Mouse (Mus musculus): ENCODE results near the gene Hes5.

Hes5 gene

DNA sequence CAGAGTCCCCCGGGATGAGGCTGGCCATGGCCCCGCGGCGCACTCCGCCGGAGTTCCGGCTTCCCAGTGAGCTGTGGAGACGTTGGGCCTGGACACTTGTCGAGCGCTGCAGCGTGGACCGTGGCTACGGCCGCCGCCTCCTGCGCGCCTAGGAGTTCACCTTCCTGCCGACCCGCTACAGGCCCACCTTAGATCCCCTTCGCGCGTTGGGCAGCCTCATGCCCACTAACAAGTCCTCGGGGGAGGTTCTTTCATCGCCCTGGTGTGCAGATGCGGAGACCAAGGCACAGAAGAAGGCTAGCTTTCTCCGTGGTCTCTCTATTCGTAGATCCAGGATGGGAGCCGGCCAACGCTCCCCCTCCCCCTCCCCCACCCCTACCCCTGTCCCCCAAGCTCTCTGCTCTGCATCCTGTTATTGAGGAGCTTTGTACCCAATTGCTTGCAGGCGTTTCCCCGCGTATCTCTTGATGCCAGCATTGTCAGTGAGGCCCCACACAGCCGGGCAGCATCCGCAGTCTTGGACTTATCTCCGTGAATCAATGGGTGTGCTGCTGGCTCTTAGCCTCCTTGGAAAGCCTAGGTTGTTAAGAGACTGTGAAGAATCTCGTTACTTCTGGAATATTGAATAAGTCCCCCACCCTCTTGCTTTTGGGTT lies 4.0 kb downstream of the Hes5 start:
- in situ Hi-C loops (cut with MboI, MseI), result no loop called here

DNA sequence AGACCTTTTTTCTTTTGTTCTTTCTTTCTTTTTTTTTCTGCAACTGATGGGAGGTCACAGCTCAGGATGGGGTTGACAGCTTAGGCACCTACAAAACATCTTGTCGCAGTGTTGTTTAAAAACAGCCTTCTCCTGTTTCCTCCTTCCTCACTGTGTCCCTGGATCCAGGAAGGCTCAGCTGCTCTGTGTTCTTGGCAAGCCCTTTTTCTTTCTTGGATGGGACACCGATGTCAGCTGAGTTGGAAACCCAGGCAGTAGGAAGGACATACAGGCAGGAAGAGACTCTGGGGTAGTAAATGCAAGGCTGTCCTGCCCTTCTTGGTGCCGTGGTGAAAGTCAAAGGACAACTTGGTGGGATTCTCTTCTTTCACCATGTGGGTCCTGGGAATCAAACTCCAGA lies 5.1 kb downstream of the Hes5 start:
- in situ Hi-C loops (cut with MboI, MseI), result no loop called here

DNA sequence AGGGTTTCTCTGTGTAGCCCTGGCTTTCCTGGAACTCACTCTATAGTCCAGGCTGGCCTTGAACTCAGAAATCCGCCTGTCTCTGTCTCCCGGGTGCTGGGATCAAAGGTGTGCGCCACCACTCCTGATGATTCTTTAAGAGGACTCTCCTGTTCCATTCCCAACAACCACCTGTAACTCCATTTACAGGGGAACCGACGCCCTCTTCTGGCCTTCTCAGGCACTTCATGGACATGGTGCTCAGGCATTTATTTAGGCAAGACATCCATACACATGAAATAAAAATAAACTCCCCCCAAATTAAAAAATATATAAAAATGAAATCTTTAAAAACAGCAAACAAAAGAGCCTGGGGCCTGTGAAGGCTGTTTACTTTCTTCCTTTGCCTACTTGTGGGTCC lies 6.5 kb downstream of the Hes5 start:
- in situ Hi-C loops (cut with MboI, MseI), result no loop called here

DNA sequence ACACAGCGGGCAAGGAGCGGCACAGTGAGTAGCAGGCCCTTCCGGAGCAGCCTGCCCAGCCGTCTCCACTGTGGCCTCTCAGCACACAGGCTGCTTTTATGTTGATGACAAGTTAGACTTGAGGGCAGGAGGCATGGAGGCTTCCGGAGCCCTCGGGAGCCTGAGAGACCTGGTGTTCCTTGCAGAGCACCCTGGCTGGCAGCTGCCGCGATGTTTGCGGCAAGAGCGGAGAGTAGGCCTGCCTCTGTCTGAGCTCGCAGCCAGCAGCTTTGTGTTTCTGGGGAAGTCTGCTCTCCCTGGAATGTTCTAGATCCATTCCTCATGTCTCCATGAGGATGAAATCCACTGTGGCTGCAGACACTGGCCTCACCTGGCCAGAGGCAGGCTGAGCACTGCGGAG lies 11.8 kb downstream of the Hes5 start:
- in situ Hi-C loops (cut with MboI, MseI), result no loop called here

DNA sequence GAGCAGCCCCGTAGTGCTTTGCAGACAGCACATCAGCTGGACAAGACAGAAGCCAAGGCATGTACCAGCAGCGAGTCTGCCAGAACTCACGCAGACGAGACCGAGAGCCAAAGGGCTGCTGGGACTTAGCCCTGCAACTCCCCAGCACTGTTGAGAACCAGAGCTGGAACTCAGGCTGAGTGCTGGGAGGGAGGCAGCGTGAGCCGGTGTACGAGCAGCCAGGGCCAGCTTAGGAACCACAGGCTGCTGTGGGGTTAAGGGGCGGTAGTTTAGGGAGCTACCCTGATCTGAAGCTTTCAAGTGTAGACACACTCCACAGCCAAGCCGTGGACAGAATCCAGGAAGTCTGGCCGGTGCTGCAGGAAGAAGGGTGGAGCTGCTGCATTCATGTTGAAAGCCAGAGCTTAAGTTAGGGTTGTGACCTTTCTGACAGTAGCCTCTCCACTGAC lies 13.5 kb downstream of the Hes5 start:
- in situ Hi-C loops (cut with MboI, MseI), result no loop called here

DNA sequence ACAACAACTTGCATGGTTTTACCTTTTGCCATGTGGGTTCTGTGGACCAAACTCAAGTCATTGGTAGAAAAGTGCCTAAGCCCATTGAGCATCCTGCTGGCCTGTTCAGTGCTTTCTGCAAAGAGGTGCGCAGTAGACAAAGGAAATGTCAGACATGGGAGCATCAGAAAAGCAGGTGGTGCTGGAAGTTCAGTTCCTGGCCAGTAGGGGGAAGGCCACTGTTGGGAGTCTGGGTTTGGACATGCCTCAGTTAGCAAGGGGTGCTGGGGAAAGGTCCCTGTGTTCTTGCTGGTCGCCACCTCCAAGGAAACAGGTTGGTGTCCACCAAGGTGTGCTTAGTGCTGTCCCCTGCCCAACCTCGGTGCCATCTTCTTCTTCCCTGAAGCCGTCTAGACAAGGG lies 19.4 kb downstream of the Hes5 start:
- in situ Hi-C loops (cut with MboI, MseI), result loop anchor here (5.0 to 10.0 kb wide), 2 partner anchors 85 to 98 kb away; partner anchors contain the start of gene Pex10

DNA sequence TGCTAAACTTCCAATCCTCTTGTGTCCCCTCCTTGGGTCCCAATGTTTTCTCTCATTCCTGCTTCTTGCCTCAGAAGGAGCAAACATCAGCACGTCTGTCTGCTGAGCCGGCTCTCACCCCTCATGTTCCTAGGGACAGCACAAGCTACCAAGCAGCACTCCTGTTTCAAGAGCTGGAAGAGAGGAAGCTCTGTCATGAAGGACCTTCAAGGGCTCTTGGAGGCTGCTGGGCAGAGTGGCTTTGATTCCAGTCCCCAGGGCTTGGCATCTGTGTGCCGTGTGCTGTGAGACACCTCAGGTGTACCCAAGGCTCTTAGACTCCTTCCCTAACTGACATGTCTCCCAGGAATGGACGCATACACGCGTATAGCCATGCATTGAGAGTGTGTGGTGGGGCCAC lies 20.4 kb downstream of the Hes5 start:
- in situ Hi-C loops (cut with MboI, MseI), result loop anchor here (5.0 to 10.0 kb wide), 2 partner anchors 84 to 99 kb away; partner anchors contain the start of gene Pex10

DNA sequence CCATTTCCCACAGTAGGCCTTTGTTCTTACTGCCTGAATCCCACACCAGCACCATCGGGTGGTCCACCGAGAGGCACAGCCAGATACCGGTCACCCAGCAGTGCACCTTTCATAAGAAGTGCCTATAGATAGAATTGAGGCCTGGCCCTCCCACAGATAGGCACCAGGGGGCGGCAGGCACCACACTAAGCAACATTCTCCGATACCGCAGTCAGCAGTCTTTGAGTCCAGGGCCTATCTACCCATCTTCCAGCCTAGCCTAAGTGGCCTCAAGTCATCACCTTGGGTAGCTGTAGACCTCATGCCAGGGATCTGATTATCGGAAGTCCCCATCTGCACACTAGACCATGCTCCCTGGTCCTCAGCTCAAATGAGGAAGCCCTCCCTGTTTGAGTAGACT lies 20.8 kb downstream of the Hes5 start:
- in situ Hi-C loops (cut with MboI, MseI), result loop anchor here (5.0 to 10.0 kb wide), 2 partner anchors 83 to 99 kb away; partner anchors contain the start of gene Pex10

DNA sequence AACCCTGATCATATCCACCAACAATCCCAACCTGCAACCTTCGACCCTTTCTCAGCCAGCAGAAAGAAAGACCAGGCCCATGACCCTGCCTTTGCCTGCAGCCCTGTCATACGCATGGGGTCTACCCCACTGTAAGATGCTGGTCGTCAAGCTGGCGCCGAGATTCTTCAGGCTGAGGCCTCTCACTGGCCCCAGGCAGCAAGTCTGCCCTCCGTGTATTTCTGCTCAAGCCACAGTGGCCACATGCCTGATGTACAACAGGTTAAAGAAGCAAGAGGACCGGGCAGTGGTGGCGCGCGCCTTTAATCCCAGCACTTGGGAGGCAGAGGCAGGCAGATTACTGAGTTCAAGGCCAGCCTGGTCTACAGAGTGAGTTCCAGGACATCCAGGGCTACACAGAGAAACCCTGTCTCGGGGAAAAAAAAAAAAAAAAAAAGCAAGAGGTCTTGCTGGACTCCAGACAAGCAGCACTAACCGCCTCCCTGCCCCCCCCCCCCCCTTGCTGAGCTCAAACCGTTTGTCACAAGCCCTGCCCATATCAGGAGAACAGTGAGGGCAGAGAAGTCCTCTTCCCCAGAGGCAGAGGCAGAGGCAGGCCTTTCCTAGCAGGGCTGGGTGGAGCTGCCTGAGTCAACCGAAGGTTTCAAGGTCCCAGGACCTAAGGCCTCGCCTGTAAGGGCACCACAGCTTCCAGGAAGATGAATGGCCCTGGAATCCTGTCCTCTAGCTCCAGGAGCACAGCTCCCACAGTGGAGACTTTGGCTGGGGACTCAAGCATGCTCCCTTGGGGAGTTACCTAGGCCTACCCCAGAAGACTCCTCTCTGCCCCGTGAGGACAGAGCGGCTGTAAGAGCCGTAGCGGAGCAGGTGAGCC lies 21.8 kb downstream of the Hes5 start:
- in situ Hi-C loops (cut with MboI, MseI), result loop anchor here (5.0 to 10.0 kb wide), 2 partner anchors 82 to 100 kb away; partner anchors contain the start of gene Pex10

DNA sequence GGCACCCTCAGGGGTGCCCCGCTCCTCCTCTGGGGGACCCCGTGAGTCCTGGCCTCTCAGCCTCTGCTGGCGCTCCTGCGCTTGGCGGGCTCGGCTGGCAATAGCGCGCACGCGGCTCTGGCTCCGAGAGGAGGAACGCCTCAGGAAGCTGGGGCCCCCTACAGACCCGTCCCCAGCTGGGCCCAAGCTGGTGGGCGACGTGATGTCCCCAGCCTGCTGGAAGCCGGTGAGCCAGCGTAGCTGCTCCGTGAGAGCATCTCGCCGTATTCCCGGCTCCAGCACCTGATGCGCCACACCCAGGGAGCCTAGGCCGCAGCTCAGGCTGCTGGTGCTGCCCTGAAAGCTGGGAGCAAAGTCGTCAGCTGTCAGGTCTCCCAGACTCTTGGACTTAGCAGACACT lies 23.0 kb downstream of the Hes5 start:
- in situ Hi-C loops (cut with MboI, MseI), result loop anchor here (5.0 to 10.0 kb wide), 2 partner anchors 81 to 101 kb away; partner anchors contain the start of gene Pex10

DNA sequence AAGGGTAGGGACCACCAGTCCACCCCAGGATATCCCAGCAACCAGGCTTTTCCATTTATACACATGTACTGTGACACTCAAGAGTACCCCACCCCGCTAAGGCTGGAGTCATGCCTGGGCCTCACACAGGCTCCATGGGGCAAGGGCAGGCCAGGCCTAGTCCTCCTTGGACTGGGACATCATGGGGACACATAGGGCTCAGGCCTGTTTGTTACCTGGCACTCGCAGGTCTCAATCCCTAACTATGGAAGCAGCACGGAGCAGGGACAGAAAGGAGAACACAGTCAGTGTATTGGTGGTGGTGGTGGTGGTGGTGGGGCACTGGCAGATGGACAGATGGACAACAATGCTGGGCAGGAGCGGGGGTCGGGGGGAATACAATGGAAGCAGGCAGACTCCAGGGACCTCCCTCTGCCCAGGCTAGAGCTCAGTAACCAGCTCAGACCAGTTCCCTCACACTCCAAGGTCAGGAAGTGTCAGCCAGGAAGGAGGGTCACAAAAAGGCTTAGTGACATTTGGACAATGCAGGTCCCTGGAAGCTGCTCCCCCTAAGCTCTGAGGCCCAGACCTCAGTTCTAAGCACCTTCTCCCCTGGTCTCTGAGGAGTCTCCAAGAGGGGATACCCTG lies 24.5 kb downstream of the Hes5 start:
- in situ Hi-C loops (cut with MboI, MseI), result loop anchor here (10.0 kb wide), 1 partner anchor 80 kb away; the partner anchor contains the start of gene Pex10

DNA sequence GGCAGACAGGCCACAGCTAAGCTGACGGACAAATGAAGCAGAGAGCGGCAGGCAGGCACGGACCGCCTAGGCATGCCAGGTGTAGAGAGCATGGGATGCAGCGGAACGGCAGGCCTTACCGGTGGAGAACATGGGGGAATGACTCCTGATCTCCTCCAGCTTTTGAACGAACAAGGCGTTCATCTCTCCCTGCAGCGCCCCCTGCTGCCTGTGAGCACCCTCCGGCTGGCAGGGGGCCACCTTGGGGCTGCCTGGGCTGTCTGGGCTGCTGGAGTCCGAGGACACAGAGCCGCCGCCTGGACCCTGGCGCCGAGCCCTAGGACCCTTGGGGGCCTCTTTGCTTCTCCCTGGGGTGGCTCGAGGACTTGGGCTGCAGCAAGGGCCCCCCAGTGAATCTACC lies 25.4 kb downstream of the Hes5 start:
- in situ Hi-C loops (cut with MboI, MseI), result loop anchor here (10.0 kb wide), 1 partner anchor 79 kb away; the partner anchor contains the start of gene Pex10

DNA sequence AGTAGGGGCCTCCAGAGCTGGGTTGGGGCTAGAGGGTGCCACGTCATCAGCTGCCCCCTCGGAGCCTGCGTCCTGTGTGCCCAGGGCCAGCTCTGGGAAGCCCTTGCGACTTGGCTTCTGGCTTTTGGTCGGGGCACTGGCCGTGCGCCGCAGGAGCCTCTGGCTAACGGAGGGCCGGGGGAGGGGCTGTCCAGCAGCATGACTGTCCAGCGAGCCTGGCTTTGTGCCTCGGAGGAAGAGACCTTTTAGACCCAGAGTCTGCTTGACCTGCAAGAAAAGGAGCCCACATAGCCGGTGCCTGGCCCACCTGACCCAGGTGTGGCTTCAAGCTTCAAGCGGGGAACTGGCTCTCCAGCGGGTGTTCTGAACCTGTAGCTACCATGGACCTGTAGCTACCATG lies 26.0 kb downstream of the Hes5 start:
- in situ Hi-C loops (cut with MboI, MseI), result loop anchor here (10.0 kb wide), 1 partner anchor 78 kb away; the partner anchor contains the start of gene Pex10

DNA sequence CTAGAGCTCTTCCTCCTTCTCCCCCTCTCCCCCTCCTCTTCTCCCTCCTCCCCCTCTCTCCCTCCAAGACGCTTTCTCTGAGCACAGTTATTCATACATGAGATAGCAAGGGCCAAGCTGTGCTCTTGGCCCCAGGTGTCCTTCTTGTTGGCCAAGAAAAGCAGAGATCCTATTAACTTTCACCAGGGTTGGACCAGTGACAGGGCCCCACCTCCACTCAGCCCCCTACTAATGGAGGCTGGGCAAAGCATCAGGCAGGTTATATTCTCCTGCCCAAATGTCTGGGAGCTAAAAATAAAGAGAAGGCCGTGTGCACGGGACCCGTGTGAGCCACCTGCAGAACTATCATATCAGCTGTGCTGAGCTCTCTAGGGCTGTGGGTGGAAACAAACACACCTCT lies 34.2 kb downstream of the Hes5 start:
- in situ Hi-C loops (cut with MboI, MseI), result loop anchor here (5.0 kb wide), 1 partner anchor 52 kb away; no protein-coding TSS in a partner anchor

DNA sequence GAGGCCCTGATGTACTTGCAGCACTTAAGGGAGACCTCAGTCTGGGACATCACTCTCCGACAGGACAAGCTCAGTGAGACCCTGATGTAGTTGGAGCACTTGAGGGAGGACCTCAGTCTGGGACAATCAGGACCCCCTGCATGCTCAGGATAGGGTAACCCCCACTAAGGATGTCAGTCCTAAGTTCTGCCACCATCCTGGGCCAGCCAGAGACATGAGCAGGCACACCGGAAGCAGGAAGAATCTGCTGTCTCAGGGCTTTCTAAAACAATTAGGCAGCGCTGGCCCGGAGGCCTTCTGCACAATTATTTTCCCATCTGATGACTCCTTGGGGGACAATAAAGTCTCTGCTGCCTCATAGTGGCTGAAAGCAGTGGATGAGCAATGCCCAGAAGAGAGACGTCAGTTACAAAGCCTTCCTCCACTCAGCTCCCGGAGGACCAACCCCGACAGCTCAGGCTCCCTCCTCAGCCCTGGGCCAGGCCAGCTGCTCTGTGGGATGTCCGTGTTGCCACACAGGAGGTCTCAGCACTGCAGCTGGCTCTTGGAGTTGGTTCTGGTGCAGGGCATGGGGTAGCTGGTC lies 35.9 kb downstream of the Hes5 start:
- in situ Hi-C loops (cut with MboI, MseI), result loop anchor here (5.0 kb wide), 1 partner anchor 51 kb away; no protein-coding TSS in a partner anchor

DNA sequence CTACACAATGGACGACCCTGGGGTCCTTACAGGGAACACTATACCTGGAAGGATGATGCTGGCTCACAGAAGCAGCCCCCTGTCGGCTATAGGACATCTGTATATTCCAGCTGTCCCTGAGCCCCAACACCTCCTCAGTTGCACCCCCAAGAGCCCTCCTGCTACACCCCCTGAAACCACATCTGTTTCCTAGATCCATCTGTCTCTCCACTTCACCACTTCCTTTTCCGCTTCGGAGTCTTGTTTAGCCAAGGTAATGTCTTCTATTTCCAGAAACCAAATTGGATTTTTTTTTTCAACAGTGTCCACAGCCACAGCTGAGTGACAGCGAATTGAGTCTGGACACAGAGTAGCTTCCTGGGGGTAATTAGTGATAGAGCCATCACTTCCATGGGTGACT lies 38.7 kb downstream of the Hes5 start:
- in situ Hi-C loops (cut with MboI, MseI), result loop anchor here (5.0 kb wide), 1 partner anchor 48 kb away; no protein-coding TSS in a partner anchor

DNA sequence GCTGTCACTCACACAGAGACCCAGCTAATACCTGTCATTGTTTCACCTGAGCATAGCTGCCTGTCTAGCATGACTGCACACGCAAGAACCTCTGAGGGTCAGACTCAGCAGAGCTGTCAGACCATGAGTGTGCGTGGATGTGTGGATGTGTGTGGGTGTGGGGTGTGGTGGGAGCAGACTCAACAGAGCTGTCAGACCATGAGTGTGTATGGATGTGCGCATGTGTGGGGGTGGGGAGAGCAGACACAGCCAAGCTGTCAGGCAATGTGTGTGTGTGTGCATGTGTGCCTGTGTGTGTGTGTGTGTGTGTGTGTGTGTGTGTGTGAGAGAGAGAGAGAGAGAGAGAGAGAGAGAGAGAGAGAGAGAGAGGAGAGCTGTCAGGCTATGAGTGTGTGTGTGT lies 44.6 kb downstream of the Hes5 start:
- in situ Hi-C loops (cut with MboI, MseI), result no loop called here

DNA sequence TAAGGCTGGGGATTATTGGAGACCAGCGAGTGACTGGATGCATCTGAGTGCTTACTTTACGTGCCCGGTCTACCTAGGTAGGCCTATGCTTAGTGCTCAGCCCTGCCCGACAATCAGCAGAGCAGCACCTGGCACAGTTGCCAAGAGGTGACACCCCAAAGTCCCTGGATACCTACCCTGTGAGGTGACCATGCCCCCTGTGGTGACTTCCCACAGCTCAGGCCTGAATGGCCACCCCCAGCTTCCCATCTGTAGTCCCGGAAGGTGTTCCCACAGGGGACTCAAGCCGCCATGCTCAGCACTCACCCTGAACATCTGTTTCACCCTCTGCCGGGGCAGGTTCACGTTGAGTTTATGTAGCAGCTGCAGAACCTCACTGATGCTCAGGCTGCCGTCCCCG lies 45.6 kb downstream of the Hes5 start:
- in situ Hi-C loops (cut with MboI, MseI), result no loop called here

DNA sequence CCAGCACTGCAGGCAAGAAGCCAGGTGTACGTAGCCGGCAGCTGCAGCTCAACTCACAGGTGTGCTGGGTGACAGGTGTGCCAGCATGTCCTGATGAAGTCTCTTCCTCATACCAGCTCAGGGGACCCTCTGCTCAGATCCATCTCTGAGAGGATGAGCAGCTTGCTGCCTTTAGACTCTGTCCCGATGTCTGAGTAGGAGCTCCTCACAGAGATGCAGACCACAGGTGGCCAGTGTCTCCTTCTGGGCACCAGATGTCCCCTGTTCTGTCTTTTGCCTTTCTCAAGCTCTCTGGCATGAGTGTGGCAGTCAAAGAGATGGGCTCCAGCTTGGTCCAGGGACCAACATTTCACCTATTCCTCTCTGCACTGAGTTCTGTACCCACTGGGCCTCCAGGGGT lies 46.9 kb downstream of the Hes5 start:
- in situ Hi-C loops (cut with MboI, MseI), result no loop called here

DNA sequence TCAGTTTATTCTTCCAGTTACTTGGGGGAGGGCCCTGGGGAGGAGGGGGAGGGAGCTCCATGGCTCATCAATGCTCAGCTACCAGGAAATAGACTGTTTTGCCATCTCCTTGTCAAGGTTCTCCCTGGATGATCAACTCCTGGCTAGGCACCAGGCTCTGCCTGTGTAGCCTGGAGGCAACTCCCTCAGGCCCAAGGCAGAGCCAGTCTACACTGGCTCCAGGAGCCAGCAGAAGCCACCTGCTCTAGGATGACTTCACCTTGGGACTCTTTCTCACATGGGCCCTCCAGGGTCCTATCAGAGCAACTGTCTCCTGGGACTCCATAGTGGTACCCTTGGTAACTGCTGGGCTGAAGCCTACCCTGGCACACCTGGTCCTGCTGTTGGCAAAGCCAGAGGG lies 47.4 kb downstream of the Hes5 start:
- in situ Hi-C loops (cut with MboI, MseI), result no loop called here

DNA sequence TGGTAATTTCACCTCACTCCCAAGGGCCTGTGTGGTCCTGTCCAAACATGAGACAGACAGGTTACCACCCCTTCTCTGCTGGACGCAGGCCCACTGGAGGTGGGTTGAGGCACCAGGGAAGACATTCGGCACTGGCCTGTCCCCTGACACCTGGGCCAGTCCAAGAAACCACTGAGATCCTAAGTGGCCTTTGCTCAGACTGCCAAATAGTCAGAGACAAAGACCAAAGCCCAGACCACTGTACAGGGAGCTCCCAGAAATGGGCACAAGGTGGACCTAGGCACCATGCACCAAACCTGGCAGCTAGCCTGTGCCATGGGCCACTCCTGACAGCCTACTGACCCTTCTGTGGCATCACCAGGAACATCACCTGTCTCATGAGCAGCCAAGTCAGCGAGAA lies 48.5 kb downstream of the Hes5 start:
- in situ Hi-C loops (cut with MboI, MseI), result no loop called here

Measured in T-helper 1 cell (primary cell).